Mouse (Mus musculus) layer of hippocampus, postnatal 36 days (tissue): ENCODE measurements around the gene Kalrn. TPM values are rescaled to one million over a fixed set of nuclear protein-coding genes. Genes with fewer than 3 reads are reported as not detected.

Experiments used
- DNase-seq, 2 experiments: peaks; one replicate each; pipeline ENCODE4 v3.0.0; 2022
- total RNA-seq, 2 experiments: library from RNA; stranded (reverse); gene quantifications; 2 replicates each; pipeline ENCODE4 v1.2.3; 2021

Kalrn gene
- total RNA-seq, 2 experiments from 2014 or later = 472 to 547 TPM

DNA sequence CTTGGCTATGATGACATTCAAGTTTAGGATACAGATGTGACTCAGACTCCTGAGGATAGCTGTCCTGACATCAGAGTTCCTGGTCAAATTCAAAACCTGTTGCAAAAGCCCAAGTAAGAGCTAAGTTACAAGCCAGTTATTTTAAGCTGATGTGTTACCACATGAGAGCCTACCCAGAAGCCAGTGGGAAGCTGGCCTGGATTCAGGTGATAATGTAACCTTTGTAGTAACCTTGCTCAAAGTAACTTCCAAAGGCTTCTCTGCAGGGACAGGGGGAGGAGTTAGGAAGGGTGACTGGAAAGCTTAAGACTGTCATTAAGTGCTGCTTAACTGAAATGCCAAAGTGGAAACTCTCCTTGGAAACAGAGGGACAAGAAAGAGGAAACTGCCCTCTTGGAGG, 506.4 kb downstream of the Kalrn start:
- no peak for DNase-seq

DNA sequence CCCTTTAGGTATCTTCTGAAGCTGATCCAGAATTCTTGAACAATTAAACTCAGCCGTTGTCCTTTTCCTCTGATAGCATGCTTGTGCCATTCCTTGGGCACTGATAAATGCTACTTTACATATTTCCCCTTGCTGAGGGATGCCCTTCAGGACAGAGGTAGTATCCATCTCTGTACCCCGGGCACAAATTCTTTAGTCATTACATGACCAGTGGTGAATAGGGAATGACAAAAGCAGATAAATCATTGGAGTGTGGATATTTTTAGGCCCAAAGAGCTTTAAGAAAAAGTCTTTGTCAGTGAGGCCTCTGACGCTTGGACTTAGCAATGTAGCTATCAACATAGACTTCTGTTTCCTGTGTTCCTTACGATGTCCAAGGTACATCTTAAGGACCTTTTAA, 507.0 kb downstream of the Kalrn start:
- no peak for DNase-seq

DNA sequence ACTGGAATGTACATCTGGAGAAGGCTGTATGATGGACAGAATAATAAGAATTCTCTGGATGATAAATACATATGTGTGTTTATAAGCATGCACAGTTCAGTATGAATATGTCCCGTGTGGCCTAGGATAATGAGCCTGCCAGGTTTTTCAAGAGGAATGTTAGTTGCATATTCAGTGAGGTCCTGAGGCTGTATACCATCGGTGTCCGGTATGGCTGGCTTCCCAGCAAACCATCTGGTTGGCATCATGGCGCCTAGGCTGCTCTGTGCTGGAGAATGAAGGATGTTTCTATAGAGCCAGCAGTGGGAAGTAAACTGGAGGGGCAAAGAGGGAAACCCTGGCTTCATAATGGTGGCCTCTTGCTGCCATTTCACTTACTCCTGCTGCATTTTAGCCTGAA, 510.0 kb downstream of the Kalrn start:
- no peak for DNase-seq

DNA sequence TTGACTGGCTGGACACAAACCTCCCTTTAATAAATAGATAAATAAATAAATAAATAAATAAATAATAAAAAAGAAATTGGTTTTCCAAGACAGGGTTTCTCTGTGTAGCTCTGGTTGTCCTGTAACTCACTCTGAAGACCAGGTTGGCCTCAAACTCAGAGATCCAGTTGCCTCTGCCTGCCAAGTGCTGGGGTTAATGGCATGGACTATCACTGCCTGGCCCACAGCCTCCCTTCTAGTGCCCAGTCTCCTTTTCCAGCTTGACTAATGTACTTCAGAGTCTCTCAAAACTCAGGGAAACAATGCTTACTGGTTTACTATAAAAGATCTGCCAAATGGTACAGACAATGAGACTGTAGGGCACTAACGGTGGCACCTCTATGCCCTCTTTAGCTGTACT, 511.7 kb downstream of the Kalrn start:
- no peak for DNase-seq

DNA sequence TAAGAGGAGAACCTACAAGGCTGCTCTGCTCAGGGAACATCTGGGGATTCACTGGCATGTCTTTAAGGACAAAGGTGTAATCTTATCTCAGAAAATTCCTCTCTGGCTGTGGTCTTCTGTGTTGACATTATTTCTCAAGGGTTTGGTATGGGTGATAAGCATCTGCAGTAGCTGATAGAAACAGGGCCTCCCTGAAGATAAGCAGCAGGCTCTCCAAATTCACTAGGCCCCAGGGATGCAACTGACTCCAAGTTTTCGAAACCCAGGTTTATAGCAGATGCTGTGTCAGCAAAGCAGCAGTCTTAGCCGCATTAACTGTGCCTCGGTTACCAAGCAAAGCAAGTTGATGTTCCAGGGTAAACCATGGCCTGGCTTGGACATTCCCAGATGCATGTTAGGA, 514.7 kb downstream of the Kalrn start:
- no peak for DNase-seq

DNA sequence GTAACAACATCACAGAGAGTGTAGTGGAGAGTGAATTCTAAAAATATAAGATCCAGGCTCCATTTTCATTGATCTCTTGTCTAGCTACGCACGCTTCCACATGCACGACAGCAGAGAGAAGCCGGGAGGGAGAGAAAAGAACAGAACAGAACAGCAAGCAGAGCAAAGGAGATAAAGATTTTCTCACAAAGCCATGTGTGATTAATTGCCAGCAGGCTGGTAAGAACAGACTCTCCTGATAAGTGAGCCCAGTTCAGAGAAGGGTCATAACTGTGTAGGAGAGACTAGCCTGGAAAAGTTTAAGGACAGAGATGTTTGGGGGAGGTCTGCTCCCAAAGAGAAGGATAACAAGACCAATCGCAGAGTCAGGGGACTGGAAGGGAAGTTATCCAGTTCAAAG, 515.9 kb downstream of the Kalrn start:
- no peak for DNase-seq

DNA sequence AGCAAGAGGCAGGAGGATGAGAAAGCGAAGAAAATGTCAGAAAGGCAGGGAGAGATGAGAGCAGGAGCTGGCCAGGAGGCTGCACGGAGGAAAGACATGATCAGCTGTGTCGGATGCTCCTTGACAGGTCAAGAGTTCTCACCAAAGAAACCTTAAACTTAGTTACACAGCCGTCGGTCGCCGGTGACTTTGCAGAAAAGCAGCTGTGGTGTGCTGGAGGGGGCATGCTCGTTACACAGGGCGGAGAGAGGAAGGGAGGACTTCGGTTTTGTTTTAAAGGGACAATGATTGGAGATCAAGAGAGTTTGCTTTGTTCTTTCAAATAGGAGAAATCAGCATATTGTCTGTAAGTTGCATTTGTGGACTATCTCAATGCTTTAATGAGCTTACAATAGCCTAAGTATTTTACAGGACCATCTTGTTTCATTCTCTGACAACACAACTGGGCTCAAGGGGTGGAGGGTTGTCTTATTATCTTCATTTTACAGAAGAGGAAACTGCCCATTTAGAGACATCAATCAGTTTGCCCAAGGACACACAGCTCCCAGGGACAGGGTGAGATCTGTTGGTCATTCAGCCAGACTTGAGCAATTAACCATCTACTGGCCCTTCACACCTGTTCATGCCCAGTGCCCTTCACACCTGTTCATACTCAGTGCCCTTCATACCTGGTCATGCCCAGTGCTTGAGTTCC, 516.8 kb downstream of the Kalrn start:
- no peak for DNase-seq

DNA sequence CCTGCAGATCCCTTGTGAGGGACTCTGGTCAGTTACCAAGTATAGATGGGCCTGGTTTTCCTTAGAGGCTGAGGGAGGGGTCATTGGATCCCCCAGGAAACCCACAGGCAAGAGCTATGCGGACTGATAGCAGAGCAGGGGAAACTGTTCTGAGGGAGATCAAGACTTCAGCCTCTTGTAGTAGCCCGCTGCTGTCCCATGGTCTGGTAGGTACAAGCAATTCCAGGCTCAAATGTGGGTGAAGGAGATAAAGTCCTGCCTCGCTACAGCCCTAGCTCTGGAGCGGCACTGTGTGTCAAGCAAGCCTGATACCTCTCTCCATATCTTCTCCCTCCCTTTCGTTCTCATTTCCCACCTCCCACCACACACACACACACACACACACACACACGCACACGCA, 523.2 kb downstream of the Kalrn start:
- DNase-seq = no peak

DNA sequence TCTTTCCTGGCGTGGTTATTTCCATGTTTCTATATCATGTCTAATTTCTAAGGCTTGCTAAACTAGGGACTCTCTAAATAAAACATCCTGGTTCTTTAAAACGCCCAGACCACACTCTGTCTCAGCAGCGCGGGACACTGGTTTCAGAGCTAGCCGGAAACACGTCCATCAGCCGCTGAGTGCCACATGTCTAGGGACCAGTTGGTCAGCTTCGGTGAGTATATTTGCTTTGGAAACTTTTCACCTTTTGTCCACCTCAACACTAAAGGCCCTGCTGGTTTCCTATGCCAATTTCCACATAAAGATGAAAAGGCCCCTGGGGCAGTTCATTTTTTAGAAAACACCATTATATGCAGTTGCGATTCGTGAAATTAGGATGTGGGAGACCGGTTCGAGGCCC, 524.0 kb downstream of the Kalrn start:
- no peak for DNase-seq

DNA sequence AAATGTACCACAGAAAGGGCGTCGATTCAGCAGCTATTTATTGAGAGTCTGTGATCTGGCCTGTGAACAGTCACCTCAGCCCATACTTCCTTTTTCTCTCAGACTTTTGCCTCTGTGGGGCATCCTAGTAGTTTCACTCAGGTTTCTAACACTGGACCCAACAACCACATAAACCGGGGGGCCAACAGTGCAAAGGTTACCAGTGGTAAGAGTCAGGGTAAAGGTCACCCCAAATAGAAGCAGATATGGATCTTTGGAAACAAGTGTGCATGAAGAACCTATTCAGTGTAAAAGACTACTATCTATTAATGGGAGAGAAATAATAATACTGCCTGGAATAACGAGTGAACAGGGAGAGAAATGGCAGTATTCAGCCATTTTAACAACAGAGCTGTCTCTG, 525.1 kb downstream of the Kalrn start:
- DNase-seq = no peak

DNA sequence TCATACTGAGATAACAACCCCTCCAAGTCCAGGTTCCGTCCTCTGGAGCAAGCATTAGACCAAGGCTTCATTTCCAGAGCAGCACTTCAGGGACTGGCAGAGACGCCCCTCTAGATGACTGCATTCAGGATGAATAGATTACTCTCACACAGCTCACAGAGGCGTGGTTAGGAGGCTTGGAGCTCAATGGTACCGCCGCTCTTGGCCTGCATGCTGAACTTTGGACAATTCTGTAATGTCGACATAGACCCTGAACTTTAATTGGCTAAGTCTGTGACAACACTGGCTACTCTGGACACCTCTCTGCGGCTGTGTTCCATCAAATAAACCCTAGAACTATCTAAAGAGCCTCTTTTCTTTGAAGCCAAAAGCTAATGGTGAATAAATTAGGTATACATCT, 525.8 kb downstream of the Kalrn start:
- no peak for DNase-seq

DNA sequence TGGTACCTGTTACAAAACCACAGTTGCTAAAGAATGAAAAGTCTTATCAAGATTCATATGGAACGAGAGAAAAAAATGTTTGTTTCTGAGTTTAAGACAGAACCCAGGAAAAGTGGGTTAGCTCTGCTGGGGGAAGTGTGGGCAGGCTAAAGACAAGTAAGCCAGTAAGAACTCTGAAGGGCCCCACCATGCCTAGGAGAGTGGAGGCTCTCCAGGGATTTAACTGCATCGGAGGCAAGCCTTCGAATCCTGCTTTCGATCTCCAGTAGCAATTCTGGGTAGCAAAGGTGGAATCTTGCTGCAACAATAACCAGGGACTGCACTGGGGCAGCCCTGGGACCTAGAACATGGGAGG, 526.3 kb downstream of the Kalrn start:
- DNase-seq = no peak

DNA sequence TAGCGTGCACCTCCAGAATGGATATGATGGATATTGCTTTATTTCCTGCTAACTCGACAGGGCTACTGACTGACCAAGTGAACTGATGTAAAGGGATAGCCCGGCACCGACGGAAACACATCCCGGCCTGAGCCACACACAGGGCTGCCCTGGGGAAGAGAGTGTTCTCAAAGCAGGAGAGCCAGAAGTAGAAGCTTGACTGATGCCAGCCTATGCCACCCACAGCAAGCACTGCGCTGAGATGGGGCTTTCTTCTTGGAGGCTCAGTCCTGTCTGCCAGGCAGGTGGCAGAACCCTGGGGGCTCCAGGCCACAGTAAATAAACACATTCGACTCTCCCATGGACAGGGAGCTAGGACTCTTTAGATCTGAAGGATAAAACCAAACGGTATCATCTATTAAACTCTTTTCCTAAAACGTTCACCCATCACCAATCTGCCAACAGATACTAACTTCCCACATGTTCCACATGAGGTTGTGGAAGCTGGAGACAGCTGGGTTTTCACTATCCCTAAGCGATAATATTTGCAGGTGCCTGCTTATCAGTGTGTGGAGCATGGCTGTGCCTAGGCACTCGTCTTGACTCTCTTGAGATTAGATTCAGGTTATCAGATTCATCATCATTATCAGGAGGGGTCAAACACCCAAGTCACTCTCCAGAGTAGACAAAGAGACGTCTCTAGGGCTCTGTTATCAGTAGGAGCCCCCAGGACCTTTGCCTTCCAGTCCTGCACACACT, 526.9 kb downstream of the Kalrn start:
- peak in 1 of 2 experiments; percentile 17 for DNase-seq

DNA sequence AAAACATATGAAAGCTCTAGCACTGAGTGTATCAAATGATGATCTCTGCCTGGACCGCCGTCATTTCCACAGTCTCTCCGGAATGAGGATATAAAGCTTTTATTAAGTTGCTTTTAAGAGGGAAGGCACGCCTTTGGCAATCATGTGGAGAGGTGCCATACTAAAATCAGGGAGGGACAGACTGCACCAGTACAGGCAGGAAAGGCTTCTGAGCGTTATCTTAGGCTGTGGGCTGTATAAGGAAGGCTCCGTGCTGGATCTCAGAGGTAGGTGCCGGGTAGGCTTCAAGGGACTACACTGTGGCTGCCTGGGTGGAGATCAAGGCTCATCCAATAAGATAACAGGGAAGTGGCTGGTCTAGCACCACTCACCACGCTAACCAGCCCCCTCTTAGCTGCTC, 528.8 kb downstream of the Kalrn start:
- DNase-seq = no peak

DNA sequence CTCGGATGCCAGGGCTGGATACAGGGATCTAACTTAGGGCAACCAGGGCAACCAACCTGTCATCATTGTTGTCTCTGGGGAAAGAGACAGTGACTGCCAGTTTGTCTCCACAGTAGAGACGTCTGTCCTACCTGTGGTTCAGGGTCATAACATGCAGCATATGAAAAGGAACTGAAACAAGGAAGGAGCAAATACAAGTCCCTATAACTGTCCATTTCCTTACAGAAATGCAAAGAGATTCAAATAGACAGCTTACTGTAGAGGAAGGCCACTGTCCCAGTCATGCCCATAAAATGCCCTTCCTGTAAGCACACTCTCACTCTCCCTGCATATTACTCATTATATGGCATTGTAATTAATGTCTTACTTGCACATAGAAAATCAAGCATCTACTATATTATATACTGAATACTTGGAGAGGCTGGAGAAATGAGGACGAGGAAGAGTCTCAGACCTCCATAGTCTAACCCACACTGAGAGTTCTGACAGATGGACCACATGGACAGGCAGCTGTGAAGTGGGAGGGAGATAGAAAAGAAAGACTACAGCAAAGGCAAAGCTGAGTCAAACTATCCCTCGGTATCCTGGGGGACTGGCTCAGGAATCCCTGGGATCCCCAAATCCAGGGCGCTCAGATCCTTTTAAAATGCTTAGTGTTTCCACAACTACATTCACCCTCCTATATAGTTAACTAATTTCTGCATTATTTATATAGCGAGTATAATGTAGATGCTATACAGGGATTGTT, 530.1 kb downstream of the Kalrn start:
- peak; percentile 63 to 66 for DNase-seq

DNA sequence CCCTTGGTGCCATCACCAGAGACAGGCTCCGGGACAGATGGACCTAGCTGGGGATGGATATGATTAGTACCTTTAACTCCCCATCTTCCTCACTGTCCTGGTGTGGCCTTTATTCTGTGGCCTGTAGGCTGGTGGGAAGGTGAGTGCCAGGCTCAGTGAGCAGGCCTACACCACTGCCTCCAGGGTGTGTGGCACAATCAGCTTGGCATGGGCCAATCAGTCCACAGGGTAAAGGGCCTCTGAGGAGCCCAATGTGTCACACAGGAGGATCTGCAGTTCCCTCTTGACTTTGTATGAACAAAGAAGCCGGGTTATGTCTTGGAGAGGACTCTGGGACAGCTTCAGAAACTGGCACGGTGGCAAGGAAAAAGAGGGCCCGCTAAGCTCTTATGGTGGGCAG, 530.7 kb downstream of the Kalrn start:
- no peak for DNase-seq

DNA sequence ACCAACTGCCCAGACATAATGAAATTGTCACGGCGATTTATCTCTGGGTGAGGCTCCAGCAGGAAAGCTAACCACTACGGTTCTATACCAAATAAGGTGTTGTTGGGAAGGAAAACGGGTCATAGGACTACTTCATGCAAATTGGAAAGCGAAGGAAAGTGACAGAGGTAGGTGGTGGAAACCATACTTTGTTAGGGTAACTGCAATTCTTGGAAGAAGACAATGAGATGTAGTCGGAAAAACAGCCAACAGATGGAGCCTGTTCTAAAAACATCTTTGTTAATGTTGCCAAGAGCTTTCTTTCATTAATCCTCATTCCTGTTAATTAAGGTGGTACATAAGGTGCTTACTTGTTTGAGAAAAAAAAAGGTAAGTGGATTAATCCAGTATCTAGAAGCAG, 533.1 kb downstream of the Kalrn start:
- no peak for DNase-seq

DNA sequence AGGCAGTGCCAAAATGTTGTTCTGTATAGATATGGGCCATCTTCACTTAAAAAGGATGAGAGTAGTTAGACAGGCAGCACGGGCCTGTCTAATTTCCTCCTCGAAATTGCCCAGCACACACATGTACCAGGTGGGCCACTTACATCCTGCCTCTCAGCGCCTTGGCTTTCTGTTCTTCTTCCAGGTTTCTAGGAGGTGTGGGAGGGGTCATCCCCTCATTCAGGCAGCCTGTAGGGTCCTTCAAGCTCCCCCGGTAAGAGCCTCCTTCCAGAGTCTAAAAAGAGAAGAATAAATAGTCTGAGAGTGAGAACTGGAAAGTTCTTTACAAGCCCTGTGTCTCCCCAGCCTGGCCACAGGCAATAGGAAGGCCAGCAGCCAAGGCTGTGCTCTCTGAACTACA, 533.6 kb downstream of the Kalrn start:
- no peak for DNase-seq

DNA sequence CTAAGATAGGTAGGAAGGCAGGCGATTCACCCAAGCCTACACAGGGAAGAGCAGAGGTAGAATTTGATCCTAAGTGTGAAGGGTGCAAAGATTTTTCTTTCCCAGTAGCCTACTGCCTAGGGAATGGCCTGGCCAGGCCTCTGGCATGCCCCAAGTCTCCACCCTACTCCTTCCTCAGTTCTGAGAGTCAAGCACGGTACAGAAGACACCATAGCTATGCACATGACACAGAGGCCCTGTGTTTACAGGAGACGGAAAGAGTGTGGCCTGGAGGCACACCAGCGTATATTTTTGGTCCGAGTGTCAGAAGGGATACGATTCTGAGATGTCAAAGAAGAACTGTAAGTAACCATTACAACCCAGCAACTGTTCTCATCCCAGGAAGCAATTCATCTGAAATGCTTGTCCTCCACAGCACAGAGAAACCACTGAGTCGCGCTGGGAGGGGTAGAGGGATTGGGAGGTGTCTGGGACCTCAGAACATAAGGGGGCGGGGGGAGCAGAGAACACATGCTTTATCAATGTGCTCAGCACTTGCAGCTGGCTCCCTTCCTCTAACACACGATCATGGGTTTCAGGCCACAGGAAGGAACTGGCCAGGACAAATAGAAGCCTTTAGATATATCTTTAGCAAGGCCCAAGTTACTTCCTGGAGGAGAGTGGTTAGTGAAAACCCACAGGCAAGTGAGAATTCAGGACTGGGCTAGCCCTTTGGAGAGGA, 536.8 kb downstream of the Kalrn start:
- no peak for DNase-seq

DNA sequence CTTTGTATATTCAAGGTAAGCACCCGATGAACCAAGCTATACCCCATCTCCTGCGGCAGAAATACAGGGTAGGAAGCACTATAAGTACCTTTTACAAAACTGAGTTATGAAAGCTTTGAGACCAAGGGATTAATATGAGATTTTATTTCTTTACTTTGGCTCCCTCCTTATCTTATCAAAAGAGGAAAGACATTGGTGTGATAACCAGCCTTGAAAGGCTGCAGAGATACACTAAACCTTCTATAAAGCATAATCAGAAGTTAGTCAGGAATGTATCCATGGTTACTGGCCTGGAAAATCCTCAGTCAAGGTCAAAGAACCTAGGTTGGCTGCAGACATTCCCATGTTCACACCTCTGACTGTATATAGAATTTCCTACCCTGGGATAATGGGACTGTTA, 537.6 kb downstream of the Kalrn start:
- DNase-seq = no peak

DNA sequence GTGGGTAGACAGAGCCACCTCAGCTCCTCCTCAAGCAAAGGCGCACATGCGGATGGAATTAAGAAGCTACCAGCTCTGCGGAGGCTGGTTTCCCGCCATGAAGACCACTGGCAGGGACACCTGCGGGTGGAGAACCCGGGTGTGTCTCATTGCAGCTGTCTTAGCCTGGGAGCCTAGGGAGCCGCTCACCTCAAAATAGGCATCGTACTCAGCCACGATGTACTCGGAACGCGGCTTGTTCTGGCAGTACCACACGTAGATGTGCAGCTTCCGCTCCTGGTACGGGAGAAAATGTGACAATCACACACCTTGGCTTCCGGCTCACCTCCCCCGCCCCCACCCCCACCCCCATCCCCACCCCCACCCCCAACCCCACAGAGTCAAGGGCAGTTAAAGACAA, 539.1 kb downstream of the Kalrn start:
- no peak for DNase-seq

DNA sequence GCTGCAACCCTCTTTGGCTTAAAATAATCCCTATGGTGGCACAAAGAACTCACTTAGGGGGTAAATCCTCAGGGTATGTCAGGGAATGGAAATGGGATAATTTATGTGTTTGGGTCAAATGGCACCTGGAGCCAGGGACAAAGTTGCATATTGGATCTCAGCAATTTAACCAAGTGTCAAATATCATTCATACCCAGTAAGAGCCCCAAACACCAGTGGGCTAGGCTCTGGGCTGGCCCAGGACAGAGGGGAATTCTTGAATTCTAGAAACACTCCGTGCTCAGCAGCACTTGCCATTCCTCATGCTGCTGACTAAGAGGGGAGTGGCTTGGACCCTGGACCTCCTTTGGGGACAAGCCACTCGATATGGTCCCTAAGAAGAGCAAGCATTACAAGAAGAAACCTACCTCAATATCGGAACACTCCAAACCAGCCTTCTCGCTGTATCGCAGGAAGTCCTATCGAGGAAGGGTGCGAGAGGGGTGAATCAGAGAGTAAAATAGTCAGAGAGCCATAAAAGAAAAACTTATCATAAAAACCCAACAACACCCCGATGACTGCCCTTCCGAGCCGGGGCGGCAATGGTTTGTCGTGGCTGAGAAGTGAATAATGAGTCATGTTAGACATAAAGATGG, 541.2 kb downstream of the Kalrn start:
- no peak for DNase-seq

DNA sequence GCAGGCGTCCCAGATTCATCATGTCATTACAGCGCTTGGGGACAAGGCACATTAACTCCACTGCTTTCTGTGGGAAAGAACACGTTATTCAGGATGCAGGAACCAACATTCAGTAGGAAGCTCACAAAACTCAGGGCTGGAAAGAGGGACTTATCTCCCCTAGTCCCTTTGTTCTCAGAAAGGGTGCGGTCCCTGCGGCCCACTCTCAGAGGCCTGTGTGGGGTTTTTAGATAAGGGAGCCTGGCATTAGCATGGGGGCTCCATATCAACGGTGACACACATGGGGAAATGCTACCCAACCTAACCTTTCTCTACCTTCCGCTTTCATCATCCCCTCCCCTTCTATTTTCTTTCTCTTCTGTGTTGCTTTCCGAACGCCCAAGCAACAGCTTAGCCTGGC, 541.8 kb downstream of the Kalrn start:
- no peak for DNase-seq
